Mouse (Mus musculus) liver, adult 2 months (tissue): ENCODE data around the gene Ddn.

Source experiments
- CTCF ChIP-seq: fragments of 200-500 bp; IDR thresholded peaks from 2 replicates; pipeline ENCODE4 v1.5.1; 2011; ENCODE audit warnings: low read depth, low read length, control low read depth
- POLR2A ChIP-seq: fragments of 200-500 bp; IDR thresholded peaks from 2 replicates; pipeline ENCODE4 v1.6.1; 2011; ENCODE audit warnings: low read length, control low read depth; ENCODE audit not compliant: insufficient read depth; ENCODE audit errors: extremely low read depth

GRCm38 (mm10) chr15:98765929-98766328 lies 43.4 kb downstream of the Ddn start:
- no peak for TF ChIP-seq POLR2A
- TF ChIP-seq CTCF = no peak
